Mouse (Mus musculus) kidney, embryonic 15.5 days (tissue): ENCODE measurements around the gene Gsdma3. TPM values are rescaled to one million over a fixed set of nuclear protein-coding genes. Genes with fewer than 3 reads are reported as not detected.

ENCODE experiments used
- ATAC-seq: fragments of 200-750 bp; cut with Nextera tagmentation; replicated peaks from 2 replicates; pipeline ENCODE4 v1.8.0; 2017; ENCODE audit warnings: moderate TSS enrichment; ENCODE audit not compliant: low FRiP score
- H3K27ac ChIP-seq: fragments of 300-500 bp; sonication (generic); 2 replicates; pipeline ENCODE4 v1.5.1; 2015; ENCODE audit warnings: mild to moderate bottlenecking, inconsistent platforms
- H3K27me3 ChIP-seq: fragments of 300-500 bp; sonication (generic); 2 replicates; pipeline ENCODE4 v1.6.1; 2015; ENCODE audit warnings: inconsistent platforms
- H3K36me3 ChIP-seq: fragments of 300-500 bp; sonication (generic); 2 replicates; pipeline ENCODE4 v1.6.1; 2015; ENCODE audit warnings: inconsistent platforms
- H3K4me1 ChIP-seq: fragments of 300-500 bp; sonication (generic); 2 replicates; pipeline ENCODE4 v1.6.1; 2015; ENCODE audit warnings: inconsistent platforms
- H3K4me2 ChIP-seq: fragments of 300-500 bp; sonication (generic); 2 replicates; pipeline ENCODE4 v1.6.1; 2015; ENCODE audit warnings: moderate library complexity, mild to moderate bottlenecking, inconsistent platforms
- H3K4me3 ChIP-seq: fragments of 300-500 bp; sonication (generic); replicated peaks from 2 replicates; pipeline ENCODE4 v1.5.1; 2015; ENCODE audit warnings: mild to moderate bottlenecking, inconsistent platforms
- H3K9ac ChIP-seq: fragments of 300-500 bp; sonication (generic); 2 replicates; pipeline ENCODE4 v1.6.1; 2015; ENCODE audit warnings: mild to moderate bottlenecking, inconsistent platforms
- H3K9me3 ChIP-seq: fragments of 300-500 bp; sonication (generic); replicated peaks from 2 replicates; pipeline ENCODE4 v1.6.1; 2016; ENCODE audit warnings: inconsistent platforms
- WGBS: fragments of 180-500 bp; shearing (Covaris S2); methylation state at CpG from one replicate; pipeline ENCODE4 v1.1.7; 2015; ENCODE audit warnings: mixed read lengths; 5-methylcytosine and 5-hydroxymethylcytosine counted together
- polyA plus RNA-seq: library from polyadenylated mRNA; unstranded; fragments of >200 nt; fragmentation: Nextera tagmentation; extraction: Ambion mirVana; gene quantifications from 2 replicates; pipeline ENCODE4 v1.2.1, GENCODE M21; 2015

Gsdma3 gene
- polyA plus RNA-seq, 1 experiment from 2014 or later, result not detected

- ATAC-seq, result peak; percentile 28
- WGBS, result 2% methylated on average over 22 of the region's 22 CpGs
- peak overlapping the region; percentile 87 for H3K27ac ChIP-seq
- H3K27me3 ChIP-seq, result peaks cover 4% of the 10 kb centered on the region
- H3K4me3 ChIP-seq, result peak overlapping the region; percentile 86
- peaks cover 23% of the 10 kb centered on the region for H3K36me3 ChIP-seq
- peaks cover 53% of the 10 kb centered on the region for H3K4me1 ChIP-seq
- H3K9me3 ChIP-seq, result no peaks in the 10 kb centered on the region
- peak overlapping the region; percentile 87 for H3K9ac ChIP-seq
- peak overlapping the region; percentile 80 for H3K4me2 ChIP-seq
Measured at GRCm38 (mm10) chr11:98586087-98586891, 39.9 kb upstream of the Gsdma3 start.

GRCm38 (mm10) chr11:98586892-98587563, 39.1 kb upstream of the Gsdma3 start, which contains the start of gene Ormdl3:
Gene Ormdl3 (minus strand): TSS chr11:98587368.
- peaks cover 16% of the 10 kb centered on the region for H3K36me3 ChIP-seq
- peak within 1 kb of the TSS; percentile 87 for H3K9ac ChIP-seq
- H3K27ac ChIP-seq, result peak within 1 kb of the TSS; percentile 87
- peak within 1 kb of the TSS; percentile 86 for H3K4me3 ChIP-seq
- WGBS, result under 1% methylated on average over 49 of the region's 49 CpGs
- H3K27me3 ChIP-seq, result peaks cover 12% of the 10 kb centered on the region
- H3K4me1 ChIP-seq, result peaks cover 55% of the 10 kb centered on the region
- H3K4me2 ChIP-seq, result peak within 1 kb of the TSS; percentile 80
- ATAC-seq, result peak; percentile 95
- H3K9me3 ChIP-seq, result no peaks in the 10 kb centered on the region

GRCm38 (mm10) chr11:98587684-98588546, 38.2 kb upstream of the Gsdma3 start:
- Histone ChIP-seq H3K4me1 (peaks cover 55% of the 10 kb centered on the region), H3K9me3 (no peaks in the 10 kb centered on the region), H3K9ac (peak overlapping the region; percentile 41), H3K27me3 (peaks cover 20% of the 10 kb centered on the region), H3K4me3 (peak overlapping the region; percentile 86), H3K27ac (peak overlapping the region; percentile 86), H3K4me2 (peak overlapping the region; percentile 80), H3K36me3 (peaks cover 7% of the 10 kb centered on the region)
- WGBS, result 6% methylated on average over 20 of the region's 20 CpGs
- peak; percentile 59 for ATAC-seq

- peak overlapping the region; percentile 80 for H3K4me2 ChIP-seq
- no peak overlapping the region for H3K9ac ChIP-seq
- no peaks in the 10 kb centered on the region for H3K9me3 ChIP-seq
- 55% methylated on average over 6 of the region's 6 CpGs for WGBS
- H3K36me3 ChIP-seq, result no peaks in the 10 kb centered on the region; the same call in 1 of the 2 replicates
- peaks cover 26% of the 10 kb centered on the region for H3K27me3 ChIP-seq
- 0 out of 2 replicates have a peak overlapping the region, but pooled peaks have one; percentile 86 for H3K4me3 ChIP-seq
- ATAC-seq, result no peak
- peak overlapping the region; percentile 86 for H3K27ac ChIP-seq
- peaks cover 55% of the 10 kb centered on the region for H3K4me1 ChIP-seq
Measured at GRCm38 (mm10) chr11:98588833-98589281, 37.3 kb upstream of the Gsdma3 start.

- no peaks in the 10 kb centered on the region for H3K36me3 ChIP-seq
- peaks cover 51% of the 10 kb centered on the region for H3K4me1 ChIP-seq
- H3K27me3 ChIP-seq, result peaks cover 30% of the 10 kb centered on the region
- no peak overlapping the region for H3K9ac ChIP-seq
- no peaks in the 10 kb centered on the region for H3K9me3 ChIP-seq
- H3K4me3 ChIP-seq, result no peak overlapping the region
- peak overlapping the region; percentile 86; the same call in 1 of the 2 replicates for H3K27ac ChIP-seq
- WGBS, result 79% methylated on average over 8 of the region's 8 CpGs
- H3K4me2 ChIP-seq, result no peak overlapping the region
- no peak for ATAC-seq
Measured at GRCm38 (mm10) chr11:98589306-98589705, 36.9 kb upstream of the Gsdma3 start.

GRCm38 (mm10) chr11:98590548-98591445, 35.4 kb upstream of the Gsdma3 start:
- Histone ChIP-seq H3K4me3 (no peak overlapping the region), H3K4me2 (no peak overlapping the region), H3K9me3 (no peaks in the 10 kb centered on the region), H3K4me1 (peaks cover 38% of the 10 kb centered on the region), H3K9ac (no peak overlapping the region), H3K36me3 (no peaks in the 10 kb centered on the region), H3K27me3 (peaks cover 39% of the 10 kb centered on the region), H3K27ac (no peak overlapping the region)
- 54% methylated on average over 19 of the region's 19 CpGs for WGBS
- no peak for ATAC-seq

- Histone ChIP-seq H3K4me3 (no peak overlapping the region), H3K27ac (no peak overlapping the region), H3K9me3 (no peaks in the 10 kb centered on the region), H3K36me3 (no peaks in the 10 kb centered on the region), H3K4me1 (peaks cover 14% of the 10 kb centered on the region), H3K9ac (no peak overlapping the region), H3K4me2 (no peak overlapping the region), H3K27me3 (peaks cover 67% of the 10 kb centered on the region)
- 72% methylated on average over 6 of the region's 6 CpGs for WGBS
- ATAC-seq, result no peak
Measured at GRCm38 (mm10) chr11:98595021-98595420, 31.1 kb upstream of the Gsdma3 start.

GRCm38 (mm10) chr11:98595473-98595872, 30.7 kb upstream of the Gsdma3 start:
- no peak overlapping the region for H3K27ac ChIP-seq
- ATAC-seq, result no peak
- H3K4me2 ChIP-seq, result no peak overlapping the region
- peaks cover 71% of the 10 kb centered on the region for H3K27me3 ChIP-seq
- no peak overlapping the region for H3K4me3 ChIP-seq
- H3K9ac ChIP-seq, result no peak overlapping the region
- H3K36me3 ChIP-seq, result no peaks in the 10 kb centered on the region
- WGBS, result 77% methylated on average over 10 of the region's 10 CpGs
- no peaks in the 10 kb centered on the region for H3K9me3 ChIP-seq
- H3K4me1 ChIP-seq, result peaks cover 14% of the 10 kb centered on the region

- Histone ChIP-seq H3K27ac (no peak overlapping the region), H3K4me3 (no peak overlapping the region), H3K4me2 (no peak overlapping the region), H3K9ac (no peak overlapping the region), H3K27me3 (peaks cover 74% of the 10 kb centered on the region), H3K4me1 (peaks cover 11% of the 10 kb centered on the region), H3K36me3 (no peaks in the 10 kb centered on the region), H3K9me3 (no peaks in the 10 kb centered on the region)
- ATAC-seq, result no peak
- 82% methylated on average over 3 of the region's 3 CpGs for WGBS
Measured at GRCm38 (mm10) chr11:98595955-98596354, 30.2 kb upstream of the Gsdma3 start.

GRCm38 (mm10) chr11:98597363-98597762, 28.8 kb upstream of the Gsdma3 start:
- no peak overlapping the region for H3K9ac ChIP-seq
- no peaks in the 10 kb centered on the region for H3K36me3 ChIP-seq
- 40% methylated on average over 6 of the region's 6 CpGs for WGBS
- no peak overlapping the region for H3K27ac ChIP-seq
- H3K27me3 ChIP-seq, result peaks cover 72% of the 10 kb centered on the region
- H3K4me2 ChIP-seq, result no peak overlapping the region
- ATAC-seq, result no peak
- no peak overlapping the region for H3K4me3 ChIP-seq
- peaks cover 15% of the 10 kb centered on the region for H3K4me1 ChIP-seq
- H3K9me3 ChIP-seq, result no peaks in the 10 kb centered on the region

GRCm38 (mm10) chr11:98597991-98598390, 28.2 kb upstream of the Gsdma3 start, which contains the start of gene Lrrc3c:
Gene Lrrc3c (plus strand): TSS chr11:98598291.
- no peaks in the 10 kb centered on the region for H3K36me3 ChIP-seq
- ATAC-seq, result no peak
- H3K27me3 ChIP-seq, result peaks cover 68% of the 10 kb centered on the region
- H3K4me2 ChIP-seq, result no peak within 1 kb of the TSS
- no peak within 1 kb of the TSS for H3K27ac ChIP-seq
- H3K4me3 ChIP-seq, result no peak within 1 kb of the TSS
- no peaks in the 10 kb centered on the region for H3K9me3 ChIP-seq
- peaks cover 18% of the 10 kb centered on the region for H3K4me1 ChIP-seq
- WGBS, result 80% methylated on average over 8 of the region's 8 CpGs
- H3K9ac ChIP-seq, result no peak within 1 kb of the TSS
